Mouse (Mus musculus) heart, postnatal 25 days (tissue): ENCODE measurements at regions not wholly inside any gene's neighbourhood (a gene's known extent, or its start where the extent isn't known, plus 50 kb on each side); places are given as distances from the start of the nearest gene placed in this dataset.
A peak's percentile ranks its signal among the peaks of the same experiment; 100 is the strongest.

ENCODE experiments used
- DNase-seq: peaks from one replicate; pipeline ENCODE4 v3.0.0; 2022; ENCODE audit warnings: low spot score
- intact Hi-C: fragments of 180-260 bp; cut with DNase I; formaldehyde crosslinking; loops from one replicate; pipeline ENCODE4 v1.15.1; 2025

- intact Hi-C loops = no loop called here
- DNase-seq = no peak
Observed at GRCm38 (mm10) chr10:98842721-98843120, 71.5 kb upstream of the Atp2b1 start.

- intact Hi-C loops = no loop called here
- DNase-seq = no peak
Observed at GRCm38 (mm10) chr10:98849851-98850250, 64.4 kb upstream of the Atp2b1 start.

- peak; percentile 72 for DNase-seq
- intact Hi-C loops = no loop called here
Observed at GRCm38 (mm10) chr10:98857395-98857794, 56.8 kb upstream of the Atp2b1 start.

DNA sequence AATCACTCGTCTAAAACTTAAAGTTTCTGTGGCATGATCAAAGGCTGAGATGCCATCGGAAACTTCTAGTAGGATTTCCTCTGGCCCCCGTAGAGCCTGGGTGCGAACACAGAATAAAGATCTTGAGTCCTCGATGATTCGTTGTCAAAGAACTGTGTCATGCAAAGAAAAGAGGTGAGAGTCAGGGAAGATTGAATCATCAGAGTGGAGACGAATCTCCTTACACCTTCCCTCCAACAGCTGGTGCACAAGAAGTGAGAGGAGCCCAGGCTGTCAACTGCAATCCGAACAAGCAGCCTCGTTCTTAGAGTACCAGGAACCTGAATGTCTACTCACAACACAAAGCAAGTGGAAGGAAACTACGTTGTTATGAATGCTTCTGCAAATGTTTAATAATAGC lies 52.7 kb upstream of the Atp2b1 start:
- DNase-seq = no peak
- intact Hi-C loops = no loop called here

DNA sequence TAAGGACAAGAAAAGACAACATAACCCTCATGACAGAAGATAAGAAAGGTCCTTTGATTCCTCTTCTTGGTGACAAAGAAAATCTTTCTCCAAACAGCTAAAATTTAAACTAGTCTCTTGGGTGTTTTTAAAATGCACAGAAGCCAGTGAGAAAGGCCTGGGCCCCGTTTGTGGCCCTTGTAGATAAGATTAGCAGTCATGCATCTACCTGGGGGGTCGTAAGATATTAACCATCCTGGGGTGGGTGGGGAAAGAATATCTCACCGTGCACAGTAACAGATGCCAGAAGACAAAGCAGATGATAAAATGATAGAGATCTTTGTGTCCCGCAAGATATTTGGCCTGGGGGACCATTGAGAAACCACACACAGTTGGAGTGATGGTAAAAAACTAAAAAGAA lies 51.5 kb upstream of the Atp2b1 start:
- DNase-seq = no peak

GRCm38 (mm10) chr10:98864384-98864783 lies 49.8 kb upstream of the Atp2b1 start:
- intact Hi-C loops = no loop called here
- DNase-seq = no peak

More for the DNA sequence above, 51.5 kb upstream of the Atp2b1 start:
- intact Hi-C loops = no loop called here
